Mouse (Mus musculus): Measurements from ENCODE around the gene Usp29. TPM values are rescaled to one million over a fixed set of nuclear protein-coding genes. Genes with fewer than 3 reads are reported as not detected.

Gene Usp29
- total and polyA plus RNA-seq, 2 experiments from 2014 or later = 30.4 to 69.2 TPM

- DNase-seq (ENCODE audit: low spot score) (no peak), ATAC-seq (no peak)
- TF ChIP-seq CTCF (IDR thresholded peaks at IDR 0.05; ENCODE audit: low read depth) = no peak
- Histone ChIP-seq H3K27ac (peak overlapping the region; percentile 37; the same call in 1 of the 2 replicates), H3K4me3 (ENCODE audit: low read length) (peak overlapping the region; percentile 60), H3K9me3 (ENCODE audit: low read length) (0 out of 2 replicates have a peak, but pooled peaks cover 5% of the 10 kb centered on the region), H3K4me2 (ENCODE audit: low read depth, low read length) (peak overlapping the region; percentile 53), H3K36me3 (ENCODE audit: insufficient read depth, low read length) (no peaks in the 10 kb centered on the region), H3K9ac (replicated peaks; ENCODE audit: low read length) (peak overlapping the region; percentile 76), H3K27me3 (ENCODE audit: insufficient read depth, low read length) (no peaks in the 10 kb centered on the region), H3K4me1 (ENCODE audit: insufficient read depth, low read length) (no peaks in the 10 kb centered on the region)
- 41% methylated on average over 4 of the region's 4 CpGs for WGBS
Observed at GRCm38 (mm10) chr7:6731930-6732329, 1.6 kb downstream of the Usp29 start.

GRCm38 (mm10) chr7:6736060-6736459 lies 5.7 kb downstream of the Usp29 start:
- Histone ChIP-seq H3K36me3 (ENCODE audit: insufficient read depth, low read length) (no peaks in the 10 kb centered on the region), H3K4me2 (ENCODE audit: low read depth, low read length) (no peak overlapping the region), H3K4me1 (ENCODE audit: insufficient read depth, low read length) (no peaks in the 10 kb centered on the region), H3K9ac (replicated peaks; ENCODE audit: low read length) (no peak overlapping the region), H3K4me3 (ENCODE audit: low read length) (no peak overlapping the region), H3K27ac (no peak overlapping the region), H3K27me3 (ENCODE audit: insufficient read depth, low read length) (no peaks in the 10 kb centered on the region), H3K9me3 (ENCODE audit: low read length) (no peaks in the 10 kb centered on the region)
- no peak for TF ChIP-seq CTCF (IDR thresholded peaks at IDR 0.05; ENCODE audit: low read depth)
- no peak for ATAC-seq
- DNase-seq (ENCODE audit: low spot score) = no peak
- 68% methylated on average over 1 of the region's 1 CpGs for WGBS

GRCm38 (mm10) chr7:6744281-6744904 lies 14.0 kb downstream of the Usp29 start:
- no peak for ATAC-seq
- Histone ChIP-seq H3K9ac (replicated peaks; ENCODE audit: low read length) (no peak overlapping the region), H3K4me1 (ENCODE audit: insufficient read depth, low read length) (no peaks in the 10 kb centered on the region), H3K4me3 (ENCODE audit: low read length) (no peak overlapping the region), H3K4me2 (ENCODE audit: low read depth, low read length) (no peak overlapping the region), H3K27ac (no peak overlapping the region), H3K9me3 (ENCODE audit: low read length) (no peaks in the 10 kb centered on the region), H3K27me3 (ENCODE audit: insufficient read depth, low read length) (no peaks in the 10 kb centered on the region), H3K36me3 (ENCODE audit: insufficient read depth, low read length) (no peaks in the 10 kb centered on the region)
- 74% methylated on average over 10 of the region's 10 CpGs for WGBS
- DNase-seq (ENCODE audit: low spot score) = no peak
- TF ChIP-seq CTCF (IDR thresholded peaks at IDR 0.05; ENCODE audit: low read depth) = no peak

GRCm38 (mm10) chr7:6749196-6749595 lies 18.8 kb downstream of the Usp29 start:
- no peak for ATAC-seq
- Histone ChIP-seq H3K9ac (replicated peaks; ENCODE audit: low read length) (no peak overlapping the region), H3K9me3 (ENCODE audit: low read length) (no peaks in the 10 kb centered on the region), H3K27ac (no peak overlapping the region), H3K4me2 (ENCODE audit: low read depth, low read length) (no peak overlapping the region), H3K4me1 (ENCODE audit: insufficient read depth, low read length) (no peaks in the 10 kb centered on the region), H3K36me3 (ENCODE audit: insufficient read depth, low read length) (no peaks in the 10 kb centered on the region), H3K4me3 (ENCODE audit: low read length) (no peak overlapping the region), H3K27me3 (ENCODE audit: insufficient read depth, low read length) (no peaks in the 10 kb centered on the region)
- 42% methylated on average over 7 of the region's 7 CpGs for WGBS
- TF ChIP-seq CTCF (IDR thresholded peaks at IDR 0.05; ENCODE audit: low read depth) = no peak
- peak; percentile 54 for DNase-seq (ENCODE audit: low spot score)

GRCm38 (mm10) chr7:6753440-6753839 lies 23.1 kb downstream of the Usp29 start:
- H3K27me3 ChIP-seq (ENCODE audit: insufficient read depth, low read length) = no peaks in the 10 kb centered on the region
- no peaks in the 10 kb centered on the region for H3K9me3 ChIP-seq (ENCODE audit: low read length)
- H3K4me3 ChIP-seq (ENCODE audit: low read length) = no peak overlapping the region
- TF ChIP-seq CTCF (IDR thresholded peaks at IDR 0.05; ENCODE audit: low read depth) = no peak
- no peak overlapping the region for H3K4me2 ChIP-seq (ENCODE audit: low read depth, low read length)
- 11% methylated on average over 4 of the region's 4 CpGs for WGBS
- H3K27ac ChIP-seq = no peak overlapping the region; the same call in 1 of the 2 replicates
- H3K4me1 ChIP-seq (ENCODE audit: insufficient read depth, low read length) = no peaks in the 10 kb centered on the region
- H3K9ac ChIP-seq (replicated peaks; ENCODE audit: low read length) = no peak overlapping the region
- ATAC-seq = peak; percentile 83
- no peaks in the 10 kb centered on the region for H3K36me3 ChIP-seq (ENCODE audit: insufficient read depth, low read length)
- peak; percentile 57 for DNase-seq (ENCODE audit: low spot score)

- no peaks in the 10 kb centered on the region for H3K4me1 ChIP-seq (ENCODE audit: insufficient read depth, low read length)
- no peaks in the 10 kb centered on the region for H3K27me3 ChIP-seq (ENCODE audit: insufficient read depth, low read length)
- H3K36me3 ChIP-seq (ENCODE audit: insufficient read depth, low read length) = no peaks in the 10 kb centered on the region
- H3K9me3 ChIP-seq (ENCODE audit: low read length) = no peaks in the 10 kb centered on the region
- no peak overlapping the region for H3K4me2 ChIP-seq (ENCODE audit: low read depth, low read length)
- no peak overlapping the region for H3K27ac ChIP-seq
- DNase-seq (ENCODE audit: low spot score) = no peak
- no peak overlapping the region for H3K4me3 ChIP-seq (ENCODE audit: low read length)
- ATAC-seq = no peak
- 87% methylated on average over 4 of the region's 4 CpGs for WGBS
- no peak for TF ChIP-seq CTCF (IDR thresholded peaks at IDR 0.05; ENCODE audit: low read depth)
- H3K9ac ChIP-seq (replicated peaks; ENCODE audit: low read length) = no peak overlapping the region
Observed at GRCm38 (mm10) chr7:6756777-6757291, 26.5 kb downstream of the Usp29 start.

GRCm38 (mm10) chr7:6759698-6760097 lies 29.3 kb downstream of the Usp29 start:
- no peaks in the 10 kb centered on the region for H3K4me1 ChIP-seq (ENCODE audit: insufficient read depth, low read length)
- no peak overlapping the region for H3K4me2 ChIP-seq (ENCODE audit: low read depth, low read length)
- H3K27me3 ChIP-seq (ENCODE audit: insufficient read depth, low read length) = no peaks in the 10 kb centered on the region
- WGBS = 57% methylated on average over 12 of the region's 12 CpGs
- no peak for ATAC-seq
- no peak overlapping the region for H3K27ac ChIP-seq
- no peak overlapping the region for H3K4me3 ChIP-seq (ENCODE audit: low read length)
- H3K9me3 ChIP-seq (ENCODE audit: low read length) = no peaks in the 10 kb centered on the region
- DNase-seq (ENCODE audit: low spot score) = no peak
- no peak for TF ChIP-seq CTCF (IDR thresholded peaks at IDR 0.05; ENCODE audit: low read depth)
- no peaks in the 10 kb centered on the region for H3K36me3 ChIP-seq (ENCODE audit: insufficient read depth, low read length)
- no peak overlapping the region for H3K9ac ChIP-seq (replicated peaks; ENCODE audit: low read length)

All from hindbrain, postnatal 0 days (tissue).